Mouse (Mus musculus) induced T-regulatory cell, adult 2 months (primary cell): ENCODE results near the gene Trim65.

Experiments used
- DNase-seq: peaks from one replicate; pipeline ENCODE4 v3.0.0-alpha.2; 2012; ENCODE audit warnings: low read depth

The Trim65 gene

GRCm38 (mm10) chr11:116088741-116089394, 42.1 kb downstream of the Trim65 start:
- DNase-seq = peak; percentile 23

DNA sequence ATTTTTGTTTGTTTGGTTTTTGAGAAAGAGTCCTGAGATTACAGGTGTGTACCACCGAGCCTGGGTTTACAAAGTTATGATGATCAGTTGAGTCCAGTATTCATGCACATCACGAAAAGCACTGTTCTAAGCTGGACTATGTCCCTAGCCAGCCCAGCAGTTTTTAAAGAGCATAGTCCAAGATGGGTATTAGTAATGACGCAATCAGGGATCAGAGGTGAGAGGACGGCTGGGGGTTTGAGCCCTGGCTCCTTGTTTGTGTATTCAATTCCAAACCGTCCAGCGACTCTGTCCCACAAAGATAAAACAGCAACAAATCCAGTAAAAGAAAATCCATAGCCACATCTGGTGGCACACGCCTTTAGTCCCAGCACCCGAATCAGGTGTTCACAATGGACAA, 42.7 kb downstream of the Trim65 start:
- no peak for DNase-seq

- DNase-seq = peak; percentile 94
These were observed 43.5 kb downstream of the Trim65 start for GRCm38 (mm10) chr11:116087194-116088130.

DNA sequence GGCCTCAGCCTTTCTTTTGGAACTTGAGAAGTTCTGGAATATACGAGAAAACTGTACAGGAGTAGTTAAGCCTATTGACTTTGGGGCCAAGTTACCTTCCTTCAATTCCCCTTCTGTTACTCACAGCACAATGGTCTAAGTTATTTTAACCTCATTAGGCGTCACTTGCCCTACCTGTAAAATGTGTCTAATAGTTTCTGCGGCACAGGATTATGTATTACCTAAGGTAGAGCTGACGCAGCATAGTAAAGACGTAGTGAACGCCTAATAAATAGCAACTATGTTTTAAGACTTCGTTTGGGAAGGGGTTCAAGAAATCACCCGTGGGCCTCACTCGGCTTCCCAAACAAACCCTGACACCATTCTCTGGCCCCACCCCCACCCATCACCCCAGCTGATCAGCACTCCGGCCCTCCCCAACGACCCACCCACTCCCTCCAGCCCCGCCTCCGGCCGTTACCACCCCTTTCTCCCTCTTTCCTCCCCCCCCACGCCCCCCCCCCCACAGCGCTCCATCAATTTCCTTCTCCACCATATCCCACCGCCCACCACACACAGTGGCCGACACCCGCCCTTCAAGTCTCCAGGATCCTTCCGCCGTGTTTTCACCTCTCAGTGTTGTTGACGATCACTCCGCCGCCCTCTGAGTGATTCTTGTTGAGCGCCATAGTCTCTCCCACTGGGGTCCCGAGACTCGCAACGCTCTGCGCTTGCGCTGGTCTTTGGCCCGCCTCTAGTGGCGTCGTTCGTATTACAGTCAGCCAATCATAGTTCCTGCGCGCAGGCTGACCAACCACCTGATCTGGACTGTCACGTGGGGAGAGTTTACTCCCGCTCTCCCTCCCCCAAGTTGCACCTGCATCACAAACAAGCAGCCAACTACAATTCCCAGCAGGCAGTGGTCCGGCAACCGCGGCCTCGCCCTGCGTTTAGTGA, 44.4 kb downstream of the Trim65 start, which contains the start of gene Wbp2:
Gene Wbp2 (minus strand): TSS at position 738 of the 936 bp plus-strand sequence.
- DNase-seq = peak; percentile 98

DNA sequence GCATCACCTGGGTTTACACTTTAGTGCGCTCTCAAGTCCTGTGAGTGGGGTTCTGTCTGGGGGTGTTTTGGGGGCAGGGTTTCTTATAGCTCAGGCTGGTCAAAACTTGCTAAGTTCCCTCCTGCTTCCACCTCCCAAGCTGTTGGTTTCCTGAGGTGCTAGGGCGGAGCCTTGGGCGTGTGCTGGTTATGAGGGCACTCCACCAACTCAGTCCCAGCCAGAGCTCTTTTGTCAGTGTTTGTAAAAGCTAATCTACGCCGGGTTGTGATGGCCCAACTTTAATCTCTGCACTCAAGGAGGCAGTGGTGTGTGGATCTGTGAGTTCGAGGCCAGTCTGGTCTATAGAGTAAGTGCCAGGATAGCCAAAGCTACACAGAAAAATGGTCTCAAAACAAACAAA, 46.8 kb downstream of the Trim65 start:
- no peak for DNase-seq

DNA sequence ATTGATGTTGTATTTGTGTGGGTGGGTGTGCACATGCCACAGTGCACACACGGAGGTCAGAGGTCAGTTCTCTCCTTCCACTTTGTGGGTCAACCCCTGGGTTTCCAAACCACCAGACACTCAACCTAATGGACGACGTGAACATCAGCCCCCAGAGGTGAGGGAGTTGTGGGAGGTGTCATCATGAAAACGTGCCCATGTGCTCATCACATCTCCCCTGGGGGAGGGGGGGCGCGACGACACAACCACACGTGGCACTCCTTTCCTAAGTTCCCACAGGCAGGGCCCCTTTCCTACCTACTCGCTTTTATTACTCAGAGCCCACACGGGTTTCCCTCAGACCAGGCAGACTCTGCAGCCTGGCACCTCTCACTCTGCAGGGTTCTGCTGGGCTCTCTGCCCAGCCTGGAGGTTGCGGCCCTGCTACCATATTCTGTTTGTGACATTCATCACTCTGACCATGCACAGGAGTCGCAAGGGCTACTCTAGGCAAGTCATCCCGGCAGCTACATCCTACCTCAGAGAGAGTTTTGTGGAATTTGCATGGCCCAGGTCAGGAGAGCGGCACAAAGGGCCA, 47.7 kb downstream of the Trim65 start:
- no peak for DNase-seq

GRCm38 (mm10) chr11:116081081-116081480, 49.8 kb downstream of the Trim65 start:
- DNase-seq = peak; percentile 86

DNA sequence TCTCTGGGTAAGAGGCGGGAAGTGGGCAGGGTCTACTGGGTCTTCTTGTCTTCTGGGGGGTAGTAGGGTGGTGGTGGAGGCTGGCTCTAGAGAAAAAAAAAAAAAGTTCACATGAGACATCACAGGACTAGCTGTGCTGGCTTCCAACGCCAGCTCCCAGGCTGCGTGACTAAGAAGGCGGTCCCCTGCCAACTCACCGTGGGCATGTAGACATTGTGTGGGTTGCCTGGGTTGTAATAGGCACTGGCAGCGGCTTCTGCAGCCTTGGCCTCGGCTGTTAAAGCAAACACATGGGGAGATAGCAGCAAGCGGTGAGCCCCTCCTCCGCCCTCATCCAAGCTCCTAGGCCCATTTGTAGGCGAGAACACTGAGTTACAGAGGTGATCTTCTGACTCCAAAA, 51.4 kb downstream of the Trim65 start:
- no peak for DNase-seq

GRCm38 (mm10) chr11:116078676-116079320, 52.1 kb downstream of the Trim65 start:
- no peak for DNase-seq

DNA sequence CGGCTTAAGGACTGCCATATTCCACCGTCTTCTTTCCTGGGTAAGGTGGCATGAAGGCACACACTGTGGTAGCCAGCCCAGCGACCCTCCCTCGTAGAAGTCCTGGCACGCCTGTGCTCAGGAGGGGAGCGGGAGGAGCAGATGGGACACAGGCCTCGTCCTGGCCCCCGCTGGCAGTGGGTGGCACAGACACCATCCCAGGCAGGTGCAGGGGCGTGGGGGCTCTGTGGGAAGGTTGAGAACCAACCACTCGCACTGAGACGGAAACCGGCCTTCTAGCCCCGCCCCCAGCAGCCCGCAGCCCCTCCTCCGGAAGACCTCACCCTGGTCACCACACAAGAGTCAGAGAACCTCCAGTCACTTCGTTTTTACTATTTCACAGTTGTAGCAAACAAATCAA, 52.7 kb downstream of the Trim65 start:
- DNase-seq = peak; percentile 93

DNA sequence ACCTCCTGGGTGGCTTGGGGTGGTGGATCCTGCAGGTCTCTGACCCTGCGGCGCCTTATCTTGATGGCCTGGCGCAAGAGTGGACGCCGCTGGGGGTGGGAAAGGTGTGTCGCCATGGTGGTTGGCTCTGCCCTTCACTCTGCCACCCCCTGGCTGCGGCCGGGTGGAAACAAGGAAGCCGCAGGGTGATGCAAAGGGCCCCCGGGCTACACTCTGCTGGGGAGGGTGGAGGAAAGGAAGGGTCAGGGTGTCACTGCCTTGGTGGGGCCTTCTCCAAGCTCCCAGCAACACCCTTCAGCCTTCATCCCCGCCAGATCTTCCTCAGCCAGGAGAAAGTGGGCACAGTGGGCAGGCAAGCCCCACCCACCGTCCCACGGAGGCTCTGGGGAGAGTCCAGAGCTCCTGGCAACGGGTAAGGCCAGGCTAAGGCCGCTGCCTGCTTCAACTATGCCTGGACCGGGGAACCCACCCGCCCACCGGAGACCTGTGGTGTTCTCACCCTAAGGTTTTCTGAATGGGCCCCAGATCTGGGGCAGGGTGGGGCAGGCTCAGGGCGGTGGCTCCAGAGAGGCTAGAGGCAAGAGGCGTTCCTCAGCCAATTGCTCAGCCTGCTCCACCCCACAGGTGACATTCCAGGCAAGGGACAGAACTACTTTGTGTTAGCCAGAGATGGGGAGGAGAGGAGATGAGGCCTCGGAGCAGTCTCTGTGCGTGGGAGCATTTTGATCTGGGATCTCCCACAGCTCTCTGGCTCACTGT, 53.3 kb downstream of the Trim65 start, which contains the start of gene Unc13d:
Gene Unc13d (minus strand): TSS at position 516 of the 759 bp plus-strand sequence.
- peak; percentile 80 for DNase-seq

DNA sequence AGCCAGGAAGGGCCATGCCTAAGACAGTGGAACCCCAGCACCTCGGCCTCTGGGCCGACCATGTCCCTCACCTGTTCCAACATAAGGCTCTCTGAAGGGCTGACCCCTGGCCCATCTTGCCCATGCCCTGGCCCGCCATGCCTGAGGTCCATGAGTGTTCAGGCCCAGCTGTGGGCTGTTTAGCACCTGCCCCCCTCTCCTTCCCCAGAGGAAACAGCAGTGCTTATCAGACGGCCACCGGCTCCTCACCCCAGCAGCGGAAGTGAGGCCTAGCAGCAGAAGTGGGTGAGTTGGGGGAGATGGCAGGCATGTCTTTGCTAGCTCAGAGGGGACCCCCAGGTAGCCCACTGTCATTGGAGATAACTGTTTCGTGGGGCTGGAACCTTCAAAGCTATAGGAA, 54.1 kb downstream of the Trim65 start:
- DNase-seq = peak; percentile 74

- DNase-seq = peak; percentile 30
These were observed 54.7 kb downstream of the Trim65 start for GRCm38 (mm10) chr11:116076266-116076540.

GRCm38 (mm10) chr11:116075539-116076265, 55.2 kb downstream of the Trim65 start:
- DNase-seq = peak; percentile 26

DNA sequence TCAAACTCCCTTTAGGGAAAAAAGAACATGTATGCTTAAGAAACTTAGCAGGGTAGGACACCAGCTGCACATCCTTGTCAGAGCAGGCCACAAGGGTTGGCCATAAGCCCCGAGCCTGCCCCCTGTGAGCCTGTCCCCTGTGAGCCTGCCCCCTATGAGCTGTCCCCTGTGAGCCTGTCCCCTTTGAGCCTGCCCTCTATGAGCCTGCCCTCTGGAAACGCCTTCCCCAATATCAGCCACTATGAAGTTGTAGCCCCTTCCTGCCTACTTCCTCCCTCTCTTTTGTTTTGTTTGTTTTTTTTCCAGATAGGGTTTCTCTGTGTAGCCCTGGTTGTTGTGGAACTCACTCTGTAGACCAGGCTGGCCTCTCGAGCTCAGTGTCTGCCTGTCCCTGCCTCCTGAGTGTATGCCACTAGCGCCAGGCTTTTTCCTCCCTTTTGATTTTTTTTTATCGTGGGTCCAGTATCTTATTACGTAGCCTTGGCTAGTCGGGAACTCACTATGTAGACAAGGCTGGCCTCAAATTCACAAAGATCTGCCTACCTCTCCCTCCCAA, 56.4 kb downstream of the Trim65 start:
- no peak for DNase-seq

DNA sequence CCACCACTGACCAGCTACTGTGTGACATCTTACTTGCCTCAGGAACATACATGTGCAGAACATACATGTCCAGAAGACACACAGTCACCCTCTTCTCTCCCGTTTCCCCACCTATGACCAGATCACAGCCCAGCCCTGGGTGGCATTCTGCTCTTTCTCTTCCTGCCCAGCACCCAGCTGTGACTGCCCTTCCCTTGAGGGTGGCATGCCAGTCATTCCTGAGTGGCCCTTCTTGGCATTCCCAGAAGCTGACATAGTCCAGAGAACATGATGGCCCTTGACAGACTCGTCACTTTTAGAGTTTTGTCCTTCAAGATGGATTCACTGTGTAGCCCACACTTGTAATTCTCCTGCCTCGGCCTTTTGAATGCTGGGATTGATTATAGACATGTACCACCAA, 58.3 kb downstream of the Trim65 start:
- no peak for DNase-seq
